ENCODE assay signal across 9 mouse cellular contexts in genomic region chr1:74248799-74249198, GRCm38 (mm10). TPM values are rescaled to one million over a fixed set of nuclear protein-coding genes. Genes with fewer than 3 reads are reported as not detected.
DNase-seq lines count a peak whose midpoint lies in the region; TF ChIP-seq lines count a peak whose summit lies in the region.
"Had no signal": no experiment of that assay in that cellular context is flagged by ENCODE, and none has a peak within 500 bp of the region (broad histone marks: within the 10 kb centered on the region; RNA-seq: fewer than 3 reads in every experiment).

No protein-coding gene starts in this region.

- WGBS in kidney, adult 2 months: 4% methylated on average over 1 of the region's 1 CpGs
- 79% methylated on average over 1 of the region's 1 CpGs for WGBS in forebrain, embryonic 10.5 days

- H3K4me3 ChIP-seq in embryonic fibroblast, embryonic 13.5 days (ENCODE audit: insufficient read depth, low read length): no peak overlapping the region
- no peak overlapping the region for H3K4me3 ChIP-seq in kidney, adult 2 months (ENCODE audit: insufficient read depth, low read depth, low read length)
- H3K4me3 ChIP-seq in forebrain, embryonic 10.5 days: no peak overlapping the region

- peak overlapping the region; percentile 99 for H3K27ac ChIP-seq in embryonic fibroblast, embryonic 13.5 days (ENCODE audit: insufficient read depth, low read length)
- peak overlapping the region; percentile 100 for H3K27ac ChIP-seq in kidney, adult 2 months (ENCODE audit: insufficient read depth, low read depth, low read length)
- H3K27ac ChIP-seq in forebrain, embryonic 10.5 days: no peak overlapping the region

- peak; percentile 38 to 63 for DNase-seq in adrenal gland, adult (ENCODE audit: inconsistent age in 2 of 2, low spot score in 1 of 2)
- no peak for DNase-seq in adrenal gland, adult 18-20 months (ENCODE audit: low spot score in 2 of 2)
- DNase-seq in kidney, adult 2 months: peak; percentile 79
- DNase-seq in lung, postnatal 10 days: peak; percentile 47
- peak; percentile 48 for DNase-seq in thymus, postnatal 25 days
- DNase-seq in urinary bladder, postnatal 25 days (ENCODE audit: low spot score): no peak
- DNase-seq in forebrain, embryonic 10.5 days (ENCODE audit: extremely low spot score, low spot score): no peak

- H3K27me3 ChIP-seq in kidney, adult 2 months (replicated peaks; ENCODE audit: control insufficient read depth, insufficient read depth, low read length): no peaks in the 10 kb centered on the region
- no peaks in the 10 kb centered on the region for H3K27me3 ChIP-seq in forebrain, embryonic 10.5 days (ENCODE audit: poor library complexity, severe bottlenecking)

- TF ChIP-seq POLR2A in embryonic fibroblast, embryonic 13.5 days (IDR thresholded peaks at IDR 0.05; ENCODE audit: low read depth, low read length): no peak
- no peak for TF ChIP-seq POLR2A in kidney, adult 2 months (IDR thresholded peaks at IDR 0.05; ENCODE audit: low read depth, low read length)

- H3K36me3 ChIP-seq in kidney, adult 2 months (ENCODE audit: control insufficient read depth, insufficient read depth, low read length): peaks cover 14% of the 10 kb centered on the region
- peaks cover 75% of the 10 kb centered on the region for H3K36me3 ChIP-seq in forebrain, embryonic 10.5 days (replicated peaks)

- H3K9me3 ChIP-seq in forebrain, embryonic 10.5 days: no peaks in the 10 kb centered on the region

- no peak for TF ChIP-seq CTCF in embryonic fibroblast, embryonic 13.5 days (IDR thresholded peaks at IDR 0.05; ENCODE audit: borderline replicate concordance, insufficient read depth, low read length)
- no peak for TF ChIP-seq CTCF in kidney, adult 2 months (conservative IDR thresholded peaks at IDR 0.05; ENCODE audit: insufficient read depth, insufficient read length, low read depth, low read length)

- peaks cover 14% of the 10 kb centered on the region for H3K4me1 ChIP-seq in embryonic fibroblast, embryonic 13.5 days (ENCODE audit: control insufficient read depth, insufficient read depth, low read length)
- peaks cover 22% of the 10 kb centered on the region for H3K4me1 ChIP-seq in kidney, adult 2 months (ENCODE audit: control insufficient read depth, insufficient read depth, low read length)
- no peaks in the 10 kb centered on the region for H3K4me1 ChIP-seq in forebrain, embryonic 10.5 days

RNA-seq across cellular contexts. Expression of gene Arpc2, which starts 12.9 kb away (rescaled TPM):
- 100 to 1,000 TPM; 174 to 191 TPM for total RNA-seq in adrenal gland, adult 18-20 months (2021)
- 446 and 515 TPM in 2 replicates for polyA plus RNA-seq in embryonic fibroblast, embryonic 13.5 days (2011; ENCODE audit: insufficient read length, low read depth, missing spikeins)
- polyA plus RNA-seq in kidney, adult 2 months (2012; rRNA removed): 124 TPM in 2 replicates
- polyA plus RNA-seq in forebrain, embryonic 10.5 days (2016; fragmentation: Nextera tagmentation; extraction: Ambion mirVana): 345 TPM in 2 replicates

RNA-seq across cellular contexts. Expression of gene Gpbar1, which starts 29.6 kb away (rescaled TPM):
- total RNA-seq in adrenal gland, adult 18-20 months (2021): not detected
- polyA plus RNA-seq in embryonic fibroblast, embryonic 13.5 days (2011; ENCODE audit: insufficient read length, low read depth, missing spikeins): 0.92 and 1.3 TPM in 2 replicates
- 0.20 and 0.48 TPM in 2 replicates for polyA plus RNA-seq in kidney, adult 2 months (2012; rRNA removed)
- 0.14 and 0.33 TPM in 2 replicates for polyA plus RNA-seq in forebrain, embryonic 10.5 days (2016; fragmentation: Nextera tagmentation; extraction: Ambion mirVana)
- total RNA-seq: left cerebral cortex, postnatal 14 days had no signal

RNA-seq across cellular contexts. Expression of gene Aamp, which starts 35.7 kb away (rescaled TPM):
- 100 to 1,000 TPM; 158 to 197 TPM for total RNA-seq in adrenal gland, adult 18-20 months (2021)
- 85.7 and 90.3 TPM in 2 replicates for polyA plus RNA-seq in embryonic fibroblast, embryonic 13.5 days (2011; ENCODE audit: insufficient read length, low read depth, missing spikeins)
- polyA plus RNA-seq in kidney, adult 2 months (2012; rRNA removed): 212 and 217 TPM in 2 replicates
- 245 and 246 TPM in 2 replicates for polyA plus RNA-seq in forebrain, embryonic 10.5 days (2016; fragmentation: Nextera tagmentation; extraction: Ambion mirVana)

RNA-seq across cellular contexts. Expression of gene Pnkd, which starts 35.9 kb away (rescaled TPM):
- 10 to 100 TPM; 68.2 to 83.0 TPM for total RNA-seq in adrenal gland, adult 18-20 months (2021)
- polyA plus RNA-seq in embryonic fibroblast, embryonic 13.5 days (2011; ENCODE audit: insufficient read length, low read depth, missing spikeins): 19.6 and 21.5 TPM in 2 replicates
- polyA plus RNA-seq in kidney, adult 2 months (2012; rRNA removed): 139 and 165 TPM in 2 replicates
- 99.7 and 101 TPM in 2 replicates for polyA plus RNA-seq in forebrain, embryonic 10.5 days (2016; fragmentation: Nextera tagmentation; extraction: Ambion mirVana)

RNA-seq across cellular contexts. Expression of gene Cxcr1, which starts 54.4 kb away (rescaled TPM):
- not detected for total RNA-seq in adrenal gland, adult 18-20 months (2021)
- polyA plus RNA-seq in embryonic fibroblast, embryonic 13.5 days (2011; ENCODE audit: insufficient read length, low read depth, missing spikeins): not detected in 2 replicates
- polyA plus RNA-seq in kidney, adult 2 months (2012; rRNA removed): not detected in 2 replicates
- polyA plus RNA-seq in forebrain, embryonic 10.5 days (2016; fragmentation: Nextera tagmentation; extraction: Ambion mirVana): not detected in 2 replicates
- total RNA-seq: left cerebral cortex, postnatal 14 days had no signal

Comparison
In these comparisons a context has a peak if more than half of its experiments do, and no peak if none do; other contexts are left out.
1. DNase-seq: peak in adrenal gland, adult (2 of 2), kidney, adult 2 months (single experiment), lung, postnatal 10 days (single experiment) and thymus, postnatal 25 days (single experiment); none in adrenal gland, adult 18-20 months (0 of 2), urinary bladder, postnatal 25 days (single experiment) and forebrain, embryonic 10.5 days (single experiment).